Mouse (Mus musculus): ENCODE results near the gene Glce. TPM values are rescaled to one million over a fixed set of nuclear protein-coding genes. Genes with fewer than 3 reads are reported as not detected.

Glce gene
- total and polyA plus RNA-seq, 2 experiments from 2014 or later = 15.5 to 41.7 TPM

GRCm38 (mm10) chr9:62040008-62040608, 82.3 kb downstream of the Glce start:
- H3K9me3 ChIP-seq (ENCODE audit: low read length) = no peaks in the 10 kb centered on the region
- H3K27me3 ChIP-seq (ENCODE audit: insufficient read depth, low read length) = no peaks in the 10 kb centered on the region
- ATAC-seq (ENCODE audit: low FRiP score) = peak; percentile 38; the same call in 1 of the 2 replicates
- TF ChIP-seq CTCF (IDR thresholded peaks at IDR 0.05) = peak; percentile 97
- DNase-seq (ENCODE audit: low spot score) = peak; percentile 92
- H3K4me1 ChIP-seq (ENCODE audit: insufficient read depth, low read length) = no peaks in the 10 kb centered on the region
- H3K4me2 ChIP-seq (ENCODE audit: low read depth, low read length, poor library complexity, severe bottlenecking) = peak overlapping the region; percentile 21; the same call in 1 of the 2 replicates
- H3K9ac ChIP-seq (replicated peaks; ENCODE audit: low read length, poor library complexity, severe bottlenecking) = no peak overlapping the region
- H3K4me3 ChIP-seq (ENCODE audit: low read depth, low read length) = no peak overlapping the region
- H3K27ac ChIP-seq (ENCODE audit: low read depth, low read length) = no peak overlapping the region
- 4% methylated on average over 20 of the region's 20 CpGs for WGBS
- H3K36me3 ChIP-seq (ENCODE audit: insufficient read depth, low read length) = no peaks in the 10 kb centered on the region

GRCm38 (mm10) chr9:62035806-62036205, 86.6 kb downstream of the Glce start:
- H3K9ac ChIP-seq (replicated peaks; ENCODE audit: low read length, poor library complexity, severe bottlenecking) = no peak overlapping the region
- no peak overlapping the region for H3K4me2 ChIP-seq (ENCODE audit: low read depth, low read length, poor library complexity, severe bottlenecking)
- WGBS = 85% methylated on average over 1 of the region's 1 CpGs
- ATAC-seq (ENCODE audit: low FRiP score) (no peak), DNase-seq (ENCODE audit: low spot score) (no peak)
- H3K27me3 ChIP-seq (ENCODE audit: insufficient read depth, low read length) = no peaks in the 10 kb centered on the region
- no peaks in the 10 kb centered on the region for H3K4me1 ChIP-seq (ENCODE audit: insufficient read depth, low read length)
- no peaks in the 10 kb centered on the region for H3K36me3 ChIP-seq (ENCODE audit: insufficient read depth, low read length)
- TF ChIP-seq CTCF (IDR thresholded peaks at IDR 0.05) = no peak
- no peak overlapping the region for H3K27ac ChIP-seq (ENCODE audit: low read depth, low read length)
- H3K9me3 ChIP-seq (ENCODE audit: low read length) = no peaks in the 10 kb centered on the region
- H3K4me3 ChIP-seq (ENCODE audit: low read depth, low read length) = no peak overlapping the region

- H3K27ac ChIP-seq (ENCODE audit: low read depth, low read length) = no peak overlapping the region
- no peaks in the 10 kb centered on the region for H3K4me1 ChIP-seq (ENCODE audit: insufficient read depth, low read length)
- no peak for TF ChIP-seq CTCF (IDR thresholded peaks at IDR 0.05)
- H3K27me3 ChIP-seq (ENCODE audit: insufficient read depth, low read length) = no peaks in the 10 kb centered on the region
- H3K4me3 ChIP-seq (ENCODE audit: low read depth, low read length) = no peak overlapping the region
- 88% methylated on average over 3 of the region's 3 CpGs for WGBS
- DNase-seq (ENCODE audit: low spot score) (no peak), ATAC-seq (ENCODE audit: low FRiP score) (no peak)
- no peaks in the 10 kb centered on the region for H3K36me3 ChIP-seq (ENCODE audit: insufficient read depth, low read length)
- H3K9me3 ChIP-seq (ENCODE audit: low read length) = no peaks in the 10 kb centered on the region
- no peak overlapping the region for H3K4me2 ChIP-seq (ENCODE audit: low read depth, low read length, poor library complexity, severe bottlenecking)
- no peak overlapping the region for H3K9ac ChIP-seq (replicated peaks; ENCODE audit: low read length, poor library complexity, severe bottlenecking)
Observed at GRCm38 (mm10) chr9:62032206-62032605, 90.2 kb downstream of the Glce start.

GRCm38 (mm10) chr9:62028072-62028471, 94.4 kb downstream of the Glce start:
- no peaks in the 10 kb centered on the region for H3K4me1 ChIP-seq (ENCODE audit: insufficient read depth, low read length)
- no peaks in the 10 kb centered on the region for H3K36me3 ChIP-seq (ENCODE audit: insufficient read depth, low read length)
- WGBS = 52% methylated on average over 3 of the region's 3 CpGs
- no peak overlapping the region for H3K4me2 ChIP-seq (ENCODE audit: low read depth, low read length, poor library complexity, severe bottlenecking)
- H3K9ac ChIP-seq (replicated peaks; ENCODE audit: low read length, poor library complexity, severe bottlenecking) = no peak overlapping the region
- H3K9me3 ChIP-seq (ENCODE audit: low read length) = no peaks in the 10 kb centered on the region
- peaks cover 20% of the 10 kb centered on the region; the same call in 1 of the 2 replicates for H3K27me3 ChIP-seq (ENCODE audit: insufficient read depth, low read length)
- no peak overlapping the region for H3K4me3 ChIP-seq (ENCODE audit: low read depth, low read length)
- no peak overlapping the region for H3K27ac ChIP-seq (ENCODE audit: low read depth, low read length)
- no peak for TF ChIP-seq CTCF (IDR thresholded peaks at IDR 0.05)
- no peak for DNase-seq (ENCODE audit: low spot score)
- no peak for ATAC-seq (ENCODE audit: low FRiP score)

- Histone ChIP-seq H3K9ac (replicated peaks; ENCODE audit: low read length, poor library complexity, severe bottlenecking) (no peak within 1 kb of the TSS), H3K4me1 (ENCODE audit: insufficient read depth, low read length) (no peaks in the 10 kb centered on the region), H3K9me3 (ENCODE audit: low read length) (no peaks in the 10 kb centered on the region), H3K27me3 (ENCODE audit: insufficient read depth, low read length) (peaks cover 20% of the 10 kb centered on the region; the same call in 1 of the 2 replicates), H3K36me3 (ENCODE audit: insufficient read depth, low read length) (no peaks in the 10 kb centered on the region), H3K4me2 (ENCODE audit: low read depth, low read length, poor library complexity, severe bottlenecking) (peak within 1 kb of the TSS; percentile 52), H3K27ac (ENCODE audit: low read depth, low read length) (no peak within 1 kb of the TSS), H3K4me3 (ENCODE audit: low read depth, low read length) (peak within 1 kb of the TSS; percentile 30)
- DNase-seq (ENCODE audit: low spot score) (no peak), ATAC-seq (ENCODE audit: low FRiP score) (no peak)
- TF ChIP-seq CTCF (IDR thresholded peaks at IDR 0.05) = no peak
- 2% methylated on average over 30 of the region's 32 CpGs for WGBS
Observed at GRCm38 (mm10) chr9:62026600-62026999, 95.9 kb downstream of the Glce start, which contains the start of gene Paqr5. Gene Paqr5, minus strand, starts transcription at chr9:62026856.

- H3K27me3 ChIP-seq (ENCODE audit: insufficient read depth, low read length) = peaks cover 20% of the 10 kb centered on the region; the same call in 1 of the 2 replicates
- H3K4me3 ChIP-seq (ENCODE audit: low read depth, low read length) = no peak overlapping the region
Observed at GRCm38 (mm10) chr9:62025056-62025455, 97.4 kb downstream of the Glce start.

More at GRCm38 (mm10) chr9:62025056-62025455, 97.4 kb downstream of the Glce start:
- H3K9ac ChIP-seq (replicated peaks; ENCODE audit: low read length, poor library complexity, severe bottlenecking) = no peak overlapping the region
- ATAC-seq (ENCODE audit: low FRiP score) (no peak), DNase-seq (ENCODE audit: low spot score) (no peak)
- H3K27ac ChIP-seq (ENCODE audit: low read depth, low read length) = no peak overlapping the region
- H3K36me3 ChIP-seq (ENCODE audit: insufficient read depth, low read length) = no peaks in the 10 kb centered on the region
- no peak overlapping the region for H3K4me2 ChIP-seq (ENCODE audit: low read depth, low read length, poor library complexity, severe bottlenecking)
- no peak for TF ChIP-seq CTCF (IDR thresholded peaks at IDR 0.05)
- WGBS = 33% methylated on average over 5 of the region's 5 CpGs
- no peaks in the 10 kb centered on the region for H3K4me1 ChIP-seq (ENCODE audit: insufficient read depth, low read length)
- no peaks in the 10 kb centered on the region for H3K9me3 ChIP-seq (ENCODE audit: low read length)
